Mouse (Mus musculus) CH12F3 (cell line): ENCODE data around the gene Ednrb.

Source experiments
- in situ Hi-C: fragments of 300-500 bp; cut with MboI; formaldehyde crosslinking; loops from 2 replicates; pipeline ENCODE4 v1.14.3; 2020; ENCODE audit warnings: low sequenced_read_pairs

The Ednrb gene

GRCm38 (mm10) chr14:103844011-103844549, at the start of gene Ednrb:
Ednrb (minus strand) TSS chr14:103844402.
- in situ Hi-C loops: no loop called here

GRCm38 (mm10) chr14:103892411-103892938, 48.3 kb upstream of the Ednrb start:
- in situ Hi-C loops: no loop called here

- in situ Hi-C loops: no loop called here
Measured at GRCm38 (mm10) chr14:103890761-103891160, 46.6 kb upstream of the Ednrb start.

GRCm38 (mm10) chr14:103884892-103885575, 40.8 kb upstream of the Ednrb start:
- in situ Hi-C loops: no loop called here

GRCm38 (mm10) chr14:103882943-103883342, 38.7 kb upstream of the Ednrb start:
- in situ Hi-C loops: no loop called here

GRCm38 (mm10) chr14:103877117-103877516, 32.9 kb upstream of the Ednrb start:
- in situ Hi-C loops: no loop called here

- in situ Hi-C loops: no loop called here
Measured at GRCm38 (mm10) chr14:103876598-103876997, 32.4 kb upstream of the Ednrb start.

GRCm38 (mm10) chr14:103866636-103867035, 22.4 kb upstream of the Ednrb start:
- in situ Hi-C loops: no loop called here

- in situ Hi-C loops: no loop called here
Measured at GRCm38 (mm10) chr14:103865226-103865625, 21.0 kb upstream of the Ednrb start.

- in situ Hi-C loops: no loop called here
Measured at GRCm38 (mm10) chr14:103850071-103850845, 6.1 kb upstream of the Ednrb start.

GRCm38 (mm10) chr14:103845716-103846115, 1.5 kb upstream of the Ednrb start:
- in situ Hi-C loops: no loop called here

- in situ Hi-C loops: no loop called here
Measured at GRCm38 (mm10) chr14:103844944-103845343, 742 bp upstream of the Ednrb start.

GRCm38 (mm10) chr14:103843371-103844001, 716 bp downstream of the Ednrb start:
- in situ Hi-C loops: no loop called here

- in situ Hi-C loops: no loop called here
Measured at GRCm38 (mm10) chr14:103842896-103843295, 1.3 kb downstream of the Ednrb start.

GRCm38 (mm10) chr14:103840436-103840835, 3.8 kb downstream of the Ednrb start:
- in situ Hi-C loops: no loop called here

GRCm38 (mm10) chr14:103838887-103839286, 5.3 kb downstream of the Ednrb start:
- in situ Hi-C loops: no loop called here

GRCm38 (mm10) chr14:103834589-103834988, 9.6 kb downstream of the Ednrb start:
- in situ Hi-C loops: no loop called here

GRCm38 (mm10) chr14:103834147-103834546, 10.1 kb downstream of the Ednrb start:
- in situ Hi-C loops: no loop called here

- in situ Hi-C loops: no loop called here
Measured at GRCm38 (mm10) chr14:103832472-103832871, 11.7 kb downstream of the Ednrb start.

- in situ Hi-C loops: no loop called here
Measured at GRCm38 (mm10) chr14:103831007-103831406, 13.2 kb downstream of the Ednrb start.

- in situ Hi-C loops: no loop called here
Measured at GRCm38 (mm10) chr14:103826343-103826742, 17.9 kb downstream of the Ednrb start.
